ENCODE assay signal across 9 mouse cellular contexts in genomic region chrX:140558176-140558844, GRCm38 (mm10). TPM values are rescaled to one million over a fixed set of nuclear protein-coding genes. Genes with fewer than 3 reads are reported as not detected.
A peak's percentile ranks its signal among the peaks of the same experiment; 100 is the strongest.
DNase-seq lines count a peak whose midpoint lies in the region; ATAC-seq and TF ChIP-seq lines count a peak whose summit lies in the region.
"Had no signal": no experiment of that assay in that cellular context is flagged by ENCODE, and none has a peak within 500 bp of the region (broad histone marks: within the 10 kb centered on the region; RNA-seq: fewer than 3 reads in every experiment).

No protein-coding gene starts in this region.

- H3K4me3 ChIP-seq in thymus, adult 2 months (ENCODE audit: control insufficient read depth, insufficient read depth, low read length): no peak overlapping the region
- H3K4me3 ChIP-seq: embryonic facial prominence, embryonic 13.5 days; neural tube, embryonic 12.5 days had no signal

- DNase-seq in 3134 (ENCODE audit: extremely low read depth, insufficient read length, low spot score) (peak; percentile 72), Patski (ENCODE audit: low read depth, low spot score) (peak; percentile 61)
- peak; percentile 81 to 89 for DNase-seq in heart, adult 9 months (ENCODE audit: low spot score in 2 of 2)
- peak; percentile 78 to 82 for DNase-seq in lung, adult 18-20 months
- DNase-seq in thymus, adult 2 months: no peak
- no peak for DNase-seq in thymus, postnatal 14 days
- no peak for DNase-seq in embryo, embryonic 9.5 days (ENCODE audit: extremely low spot score)

- no peaks in the 10 kb centered on the region for H3K4me1 ChIP-seq in thymus, adult 2 months (replicated peaks; ENCODE audit: control insufficient read depth, insufficient read depth, low read length)
- H3K4me1 ChIP-seq: embryonic facial prominence, embryonic 13.5 days; neural tube, embryonic 12.5 days had no signal

- no peaks in the 10 kb centered on the region for H3K36me3 ChIP-seq in thymus, adult 2 months (ENCODE audit: control insufficient read depth, insufficient read depth, low read length)
- H3K36me3 ChIP-seq: embryonic facial prominence, embryonic 13.5 days; neural tube, embryonic 12.5 days had no signal

- peak; percentile 62 for ATAC-seq in Patski

- POLR2A ChIA-PET in Patski (lab: Charles Lee): no interaction called here

- CTCF ChIA-PET in Patski (lab: Charles Lee): interaction anchor here (0.7 to 1.5 kb wide), 2 partner anchors 9 to 31 kb away, joined by 3 to 4 read pairs; no protein-coding TSS in a partner anchor

- 91% methylated on average over 6 of the region's 6 CpGs for WGBS in thymus, adult 2 months

- H3K27ac ChIP-seq in thymus, adult 2 months (ENCODE audit: control insufficient read depth, insufficient read depth, low read length): no peak overlapping the region
- H3K27ac ChIP-seq: embryonic facial prominence, embryonic 13.5 days; neural tube, embryonic 12.5 days had no signal

- peaks cover 32% of the 10 kb centered on the region for H3K27me3 ChIP-seq in Patski
- H3K27me3 ChIP-seq in thymus, adult 2 months (ENCODE audit: control insufficient read depth, insufficient read depth, low read length): no peaks in the 10 kb centered on the region

- no peak for TF ChIP-seq CTCF in Patski (IDR thresholded peaks at IDR 0.05)
- no peak for TF ChIP-seq CTCF in thymus, adult 2 months (IDR thresholded peaks at IDR 0.05; ENCODE audit: borderline replicate concordance, control insufficient read depth, extremely low read depth, insufficient read depth, low read length, poor library complexity)

- TF ChIP-seq POLR2A in thymus, adult 2 months (IDR thresholded peaks at IDR 0.05; ENCODE audit: control insufficient read depth, extremely low read depth, insufficient read depth, low read length, poor library complexity): no peak

- in situ Hi-C loops in Patski (cut with MboI; ENCODE audit: low pct_unique_long_range_greater_than_20kb): no loop called here

RNA-seq across cellular contexts. Expression of gene Tsc22d3, which starts 42.1 kb away (rescaled TPM):
- polyA plus RNA-seq in Patski (2021): 29.6 TPM
- 74.2 and 95.0 TPM in 2 replicates for polyA plus RNA-seq in thymus, adult 2 months (2012; rRNA removed)

Comparison
In these comparisons a context has a peak if more than half of its experiments do, and no peak if none do; other contexts are left out.
1. DNase-seq: peak in 3134 (single experiment), Patski (single experiment), heart, adult 9 months (2 of 2) and lung, adult 18-20 months (2 of 2); none in thymus, adult 2 months (single experiment), thymus, postnatal 14 days (single experiment) and embryo, embryonic 9.5 days (single experiment).